Mouse (Mus musculus) cerebellum, adult 9-10 months (tissue): Measurements from ENCODE around the gene Dbr1.

Experiments used
- DNase-seq: peaks from one replicate; pipeline ENCODE4 v3.0.0; 2022

Dbr1 gene

DNA sequence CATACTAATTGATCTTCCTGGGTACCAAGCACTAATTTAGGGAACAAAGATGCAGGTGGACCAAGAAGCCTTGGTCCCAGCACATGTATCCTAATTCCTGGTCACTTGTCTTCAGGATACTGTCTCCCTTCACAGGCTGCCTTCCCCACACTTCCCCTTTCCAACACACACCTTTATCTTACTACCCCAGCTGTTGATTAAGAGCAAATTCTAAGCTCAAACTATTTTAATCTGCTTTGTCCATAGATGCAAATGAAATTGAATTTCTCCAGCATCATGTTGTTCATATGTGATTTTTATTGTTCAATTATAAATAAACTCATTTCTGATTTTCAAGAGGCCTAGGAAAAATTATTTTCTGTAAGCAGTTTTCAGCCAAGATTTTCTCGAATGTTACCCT lies 46.4 kb downstream of the Dbr1 start:
- DNase-seq, result no peak

DNA sequence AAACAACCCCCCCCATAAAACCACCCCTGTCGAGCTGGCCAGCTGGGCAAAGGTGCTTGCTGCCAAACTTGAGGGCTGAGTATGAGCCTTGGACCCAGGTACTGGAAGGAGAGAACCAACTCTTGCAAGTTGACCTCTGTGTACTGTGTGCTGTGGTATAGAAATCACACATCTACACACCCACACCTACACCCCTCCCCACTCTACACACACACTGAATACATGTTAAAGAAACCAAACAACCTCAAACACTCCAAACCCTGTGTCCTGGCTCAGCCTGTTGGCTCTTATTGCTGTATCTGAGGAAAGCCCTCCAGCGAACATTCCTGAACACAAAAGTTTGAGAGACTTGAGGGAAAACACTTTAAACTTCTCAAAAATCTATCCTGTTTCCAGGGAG lies 47.4 kb downstream of the Dbr1 start:
- no peak for DNase-seq

DNA sequence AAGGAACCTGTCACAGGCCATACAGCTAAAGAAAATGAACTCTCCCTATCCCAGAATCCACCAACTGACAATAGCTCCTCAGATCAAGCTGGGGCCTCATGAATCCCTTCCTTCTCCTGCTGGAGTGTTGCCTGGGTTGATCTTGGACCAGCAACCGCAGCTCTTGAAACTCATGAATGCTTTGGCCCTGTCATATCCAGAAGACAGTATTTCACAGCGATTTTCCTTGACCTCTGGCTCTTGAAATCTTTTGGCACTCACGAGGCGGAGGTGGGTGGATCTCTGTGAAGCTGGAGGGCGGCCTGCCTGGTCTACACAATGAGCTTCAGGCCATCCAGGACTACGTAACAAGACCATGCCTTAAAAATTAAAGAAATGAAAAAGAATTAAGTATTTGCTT lies 48.5 kb downstream of the Dbr1 start:
- DNase-seq, result no peak

DNA sequence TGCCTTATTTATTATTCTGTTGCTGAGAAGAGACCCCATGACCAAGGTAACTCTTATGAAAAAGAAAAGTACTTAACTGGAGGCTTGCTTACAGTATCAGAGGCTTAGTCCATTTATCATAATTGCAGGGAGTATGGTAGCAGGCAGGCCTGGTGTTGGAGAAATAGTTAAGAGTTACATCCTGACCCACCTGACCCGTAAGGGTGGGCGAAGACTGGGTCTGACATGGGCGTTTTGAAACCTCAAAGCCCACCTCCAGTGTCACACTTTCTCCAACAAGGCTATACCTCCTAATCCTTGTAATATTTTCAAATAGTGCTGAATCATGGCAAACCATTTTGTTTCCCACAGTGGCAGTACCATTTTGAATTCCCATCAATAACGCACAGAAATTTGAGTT lies 53.0 kb downstream of the Dbr1 start:
- no peak for DNase-seq

DNA sequence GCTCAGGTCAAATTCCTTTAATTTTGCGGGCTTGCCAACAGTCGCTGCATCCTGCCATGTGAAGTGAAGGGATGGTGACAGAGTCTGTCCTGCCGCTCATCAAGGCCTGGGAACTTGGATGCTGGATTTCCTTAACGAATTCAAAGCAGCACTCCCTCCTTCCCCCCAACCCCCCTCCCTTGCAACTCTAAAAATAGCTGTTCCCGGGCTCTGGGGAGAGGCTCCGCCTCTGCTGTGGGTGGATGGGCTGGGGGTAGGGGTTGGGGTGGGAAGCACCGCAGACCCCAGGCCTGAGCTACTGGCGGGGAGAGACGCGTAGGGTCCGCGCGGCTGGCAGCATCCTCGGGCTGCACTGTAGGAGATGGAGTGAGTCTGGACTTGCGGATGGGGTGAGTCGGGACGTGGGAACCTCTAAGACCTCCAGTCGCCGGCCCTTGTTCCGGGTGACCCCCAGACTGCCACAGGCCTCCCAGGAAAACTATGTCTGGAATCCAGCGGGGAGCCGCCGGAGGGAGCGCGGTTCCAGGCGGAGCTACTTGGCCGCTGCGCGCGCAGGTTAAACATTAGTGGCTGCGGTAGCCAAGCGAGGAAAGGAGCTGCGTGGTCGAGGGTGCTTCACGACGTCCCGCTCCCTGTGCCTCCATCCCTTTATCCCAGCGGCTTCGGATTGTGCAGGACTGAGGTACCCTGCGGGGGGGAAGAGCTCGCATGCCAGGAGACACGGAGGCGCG lies 53.8 kb downstream of the Dbr1 start, which contains the start of gene Dzip1l:
Gene Dzip1l (plus strand): TSS at position 216 of the 731 bp plus-strand sequence.
- peak; percentile 72 for DNase-seq

DNA sequence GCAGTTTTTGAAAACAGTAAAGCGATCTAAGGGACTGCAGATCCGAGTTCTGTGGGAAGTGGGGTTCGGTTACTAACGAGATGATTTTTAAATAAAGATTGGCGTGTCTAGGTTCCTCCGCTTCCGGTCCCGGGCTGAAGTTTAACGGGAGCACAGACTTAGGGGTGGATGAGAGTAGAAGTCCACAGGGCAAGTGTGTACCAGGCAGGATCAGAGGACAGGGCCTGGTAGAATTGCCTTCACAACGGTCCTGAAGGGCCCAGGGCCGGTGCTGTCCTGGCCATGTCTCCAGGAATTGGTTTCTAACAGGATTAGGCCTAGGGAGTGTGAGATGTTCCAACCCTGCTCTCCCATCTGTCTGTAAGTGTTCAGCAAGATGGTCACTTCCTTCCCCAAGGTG lies 54.5 kb downstream of the Dbr1 start:
- peak; percentile 40 for DNase-seq

DNA sequence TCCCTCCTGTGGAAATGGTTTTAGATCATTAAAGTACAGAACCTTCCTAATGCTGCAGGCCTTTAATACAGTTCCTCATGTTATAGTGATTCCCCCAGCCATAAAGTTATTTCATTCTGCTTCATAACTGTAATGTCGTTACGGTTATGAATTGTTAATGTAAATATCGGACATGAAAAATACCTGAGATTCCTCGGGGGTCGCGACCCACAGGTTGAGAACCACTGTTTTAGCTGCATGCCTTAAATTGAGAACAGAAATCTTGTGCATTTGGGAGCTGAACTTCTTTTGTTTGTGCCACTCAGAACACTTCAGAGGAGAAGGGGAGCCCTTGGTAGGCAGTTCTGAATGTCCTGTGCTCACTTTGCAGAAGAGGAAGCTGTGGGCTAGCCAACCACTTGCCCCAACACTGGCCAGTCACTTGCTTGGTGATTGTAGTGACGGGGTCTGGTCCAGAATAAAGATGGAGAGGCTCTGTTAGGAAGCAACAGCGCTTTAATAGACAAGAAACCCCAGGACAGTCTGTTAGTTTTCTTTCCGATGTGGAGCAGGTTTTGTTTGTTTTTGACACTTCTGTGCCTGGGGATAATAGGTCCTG lies 55.0 kb downstream of the Dbr1 start:
- DNase-seq, result no peak

DNA sequence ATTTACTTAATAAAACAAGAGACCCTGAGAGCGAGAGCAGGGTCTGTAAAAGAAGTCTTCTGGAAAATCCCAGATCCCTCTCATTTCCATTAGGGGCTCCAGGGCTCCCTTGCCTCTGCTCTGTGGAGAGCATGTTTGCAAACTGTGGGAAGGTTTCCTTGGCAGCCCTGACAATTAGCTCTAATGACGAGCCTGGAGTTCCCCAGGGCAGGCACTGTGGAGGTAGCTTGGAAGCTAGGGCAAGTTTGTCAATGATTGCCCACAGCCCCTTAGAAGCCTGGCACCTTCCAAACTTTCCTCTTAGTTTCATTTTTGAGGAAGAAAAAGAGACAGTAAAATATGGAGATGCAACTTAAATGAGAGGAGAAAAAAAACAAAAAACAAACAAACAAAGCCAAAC lies 56.2 kb downstream of the Dbr1 start:
- DNase-seq, result no peak

DNA sequence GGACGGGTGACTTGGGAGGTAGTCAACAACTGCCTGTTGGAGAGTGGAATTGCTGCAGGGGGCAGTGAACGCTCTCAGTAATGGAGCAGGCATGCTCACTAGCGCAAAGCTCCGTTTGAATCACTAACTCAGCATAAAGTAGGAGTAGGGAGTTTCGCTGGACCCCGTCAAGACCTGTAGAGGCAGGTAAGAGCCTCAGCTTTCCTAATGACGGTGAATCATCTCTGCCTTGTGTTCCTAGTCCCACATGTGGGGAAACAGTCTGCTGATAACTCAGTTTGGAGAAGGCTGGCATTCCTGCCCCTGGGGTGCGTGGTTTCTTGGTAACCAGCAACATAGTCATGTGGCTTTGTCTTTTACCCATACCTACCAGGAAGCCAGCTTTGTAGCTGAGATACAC lies 56.7 kb downstream of the Dbr1 start:
- no peak for DNase-seq
